Mouse (Mus musculus): Measurements from ENCODE around the gene Arv1.

The Arv1 gene

DNA sequence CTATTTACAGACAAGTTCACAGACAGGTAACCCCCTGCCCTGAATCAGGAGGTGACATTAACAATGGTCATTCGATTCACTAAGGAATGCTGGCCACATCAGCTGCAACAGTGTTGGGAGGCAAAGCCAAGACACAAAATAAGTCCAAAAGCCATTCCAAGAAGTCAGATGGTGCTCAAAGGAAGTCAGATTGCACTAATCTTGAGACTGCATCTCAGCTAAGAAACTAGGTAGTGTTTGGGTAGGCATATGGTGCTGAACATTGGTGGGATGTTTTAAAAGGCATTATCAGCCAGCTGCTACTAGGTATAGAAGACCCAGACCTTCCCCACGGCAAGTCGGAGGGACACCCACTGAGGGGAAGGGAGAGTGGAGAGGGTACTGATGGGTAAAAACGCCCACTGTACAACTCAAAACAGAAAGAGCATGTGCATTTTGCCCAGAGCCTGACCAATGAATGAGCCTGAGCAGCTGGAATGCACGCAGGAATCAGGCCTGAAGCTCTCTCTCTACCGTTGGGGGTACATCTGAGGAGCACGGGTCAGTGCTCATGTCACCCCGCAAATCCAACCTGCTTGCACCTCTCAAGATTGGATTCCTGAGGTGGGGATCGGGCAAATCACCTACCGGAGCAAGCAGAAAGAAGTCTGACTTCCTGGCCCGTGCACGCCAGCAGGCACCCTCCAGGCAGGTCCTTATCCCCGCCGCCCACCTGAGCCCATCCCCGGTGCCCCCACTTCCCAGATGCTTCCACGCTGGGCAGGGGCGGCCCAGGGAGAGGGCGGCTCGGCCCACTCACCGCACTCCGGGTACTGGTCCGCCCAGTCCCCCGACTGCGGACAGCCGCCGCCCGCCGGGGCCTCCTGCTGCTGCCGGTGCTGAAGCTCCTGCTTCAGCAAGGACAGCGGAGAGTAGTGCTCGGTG lies 739 bp upstream of the Arv1 start:
- DNase-seq (ENCODE audit: extremely low spot score, low read depth, low spot score), result no peak

DNA sequence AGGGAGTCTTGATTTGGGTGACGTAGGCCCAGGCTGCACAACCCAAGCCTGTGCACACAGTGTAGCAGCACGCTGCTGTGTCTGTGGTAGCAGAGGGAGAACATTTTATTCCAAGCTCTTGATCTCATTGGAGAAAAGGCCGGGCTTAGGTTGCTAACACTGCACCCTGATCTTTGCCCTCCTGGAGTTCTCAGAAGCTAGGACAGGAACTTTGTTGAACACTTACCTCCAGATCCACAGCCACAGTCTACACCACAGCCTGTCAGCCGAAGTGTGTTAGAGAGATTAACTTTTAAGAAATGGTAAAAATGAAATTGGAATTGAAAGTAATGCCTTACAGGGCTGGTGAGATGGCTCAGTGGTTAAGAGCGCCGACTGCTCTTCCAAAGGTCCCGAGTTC lies 2.4 kb downstream of the Arv1 start:
- DNase-seq (ENCODE audit: extremely low spot score, low read depth, low spot score), result no peak

DNA sequence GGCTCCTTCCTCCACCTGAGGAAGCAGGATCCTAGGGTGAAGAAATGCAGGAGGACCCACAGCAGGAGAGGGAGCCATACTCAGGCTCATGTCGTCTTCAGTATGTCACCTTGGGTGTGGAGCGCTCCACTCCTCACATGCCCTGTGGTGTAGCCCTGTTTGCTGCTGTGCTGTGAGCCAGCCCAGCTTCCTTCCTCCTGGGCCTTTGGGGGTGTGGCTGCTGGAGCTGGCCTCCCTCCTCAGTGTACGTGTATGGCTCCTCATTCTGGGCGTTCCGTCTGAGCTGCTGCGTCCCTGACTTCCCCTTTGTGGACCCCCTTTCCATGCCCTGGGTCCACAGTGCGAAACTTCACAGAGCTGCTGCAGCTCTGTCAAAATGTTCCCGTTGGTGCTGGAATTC lies 10.9 kb downstream of the Arv1 start:
- DNase-seq (ENCODE audit: extremely low spot score, low read depth, low spot score), result no peak

DNA sequence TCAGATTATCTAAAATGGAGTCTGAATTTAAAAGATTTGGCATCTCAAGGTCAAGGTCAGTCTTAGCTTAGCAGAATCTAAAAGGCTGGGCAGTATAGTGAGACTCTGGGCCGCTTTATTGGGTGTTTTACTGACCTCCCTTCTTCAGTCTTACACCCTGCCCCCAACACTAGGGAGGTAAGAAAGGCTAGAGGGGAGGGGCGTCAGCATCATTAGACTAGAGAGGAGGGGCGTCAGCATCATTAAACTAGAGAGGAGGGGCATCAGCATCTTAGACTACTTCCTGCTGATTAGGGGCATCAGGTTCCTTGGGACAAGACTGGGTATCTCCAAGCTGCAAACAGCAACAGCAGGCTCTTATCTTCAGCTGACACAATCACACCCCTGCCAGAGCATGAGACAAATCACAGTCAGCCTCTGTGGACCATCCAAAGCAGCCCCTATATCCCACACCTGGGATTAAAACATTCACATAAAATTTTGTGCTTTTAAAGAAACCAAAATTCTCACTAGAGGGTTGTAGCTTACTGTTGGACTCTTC lies 13.5 kb downstream of the Arv1 start:
- no peak for DNase-seq (ENCODE audit: extremely low spot score, low read depth, low spot score)

DNA sequence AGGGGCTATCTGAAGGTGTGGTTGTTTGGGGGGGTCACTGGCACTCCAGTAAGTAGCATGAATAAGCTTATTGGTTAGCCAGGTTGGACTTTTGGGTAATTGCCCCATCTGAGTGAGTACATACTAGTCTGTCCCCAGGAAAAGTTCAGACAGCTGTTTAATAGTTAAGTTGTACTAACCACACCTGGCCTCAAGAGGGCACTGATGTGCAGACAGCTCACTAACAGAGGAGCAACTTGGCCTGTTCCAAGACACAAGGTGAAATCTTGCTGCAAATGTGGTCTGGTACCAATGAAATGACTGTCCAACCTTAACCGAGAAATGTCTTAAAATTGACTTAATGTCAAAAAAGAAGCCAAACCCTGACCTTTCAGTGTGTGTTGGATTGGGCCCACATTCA lies 17.3 kb downstream of the Arv1 start:
- no peak for DNase-seq (ENCODE audit: extremely low spot score, low read depth, low spot score)

DNA sequence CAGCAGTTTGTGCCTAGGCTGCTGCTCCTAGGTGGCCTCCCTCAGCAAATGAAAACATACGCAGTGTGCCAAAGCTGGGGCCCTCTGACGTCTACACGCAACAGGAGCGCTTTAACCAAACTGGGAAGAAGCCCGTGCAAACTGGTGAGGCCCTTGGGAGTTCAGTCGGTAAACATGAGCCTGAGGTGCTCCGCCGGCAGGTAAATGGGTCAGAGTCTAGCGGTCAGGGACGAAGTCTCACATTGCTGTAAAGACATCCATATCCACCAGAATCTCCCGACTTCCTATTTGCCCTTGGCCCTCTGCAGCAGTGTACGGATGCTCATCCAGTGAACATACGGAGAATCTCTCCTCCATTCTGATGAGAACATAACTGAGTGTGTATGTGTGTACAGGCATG lies 24.7 kb downstream of the Arv1 start:
- no peak for DNase-seq (ENCODE audit: extremely low spot score, low read depth, low spot score)

DNA sequence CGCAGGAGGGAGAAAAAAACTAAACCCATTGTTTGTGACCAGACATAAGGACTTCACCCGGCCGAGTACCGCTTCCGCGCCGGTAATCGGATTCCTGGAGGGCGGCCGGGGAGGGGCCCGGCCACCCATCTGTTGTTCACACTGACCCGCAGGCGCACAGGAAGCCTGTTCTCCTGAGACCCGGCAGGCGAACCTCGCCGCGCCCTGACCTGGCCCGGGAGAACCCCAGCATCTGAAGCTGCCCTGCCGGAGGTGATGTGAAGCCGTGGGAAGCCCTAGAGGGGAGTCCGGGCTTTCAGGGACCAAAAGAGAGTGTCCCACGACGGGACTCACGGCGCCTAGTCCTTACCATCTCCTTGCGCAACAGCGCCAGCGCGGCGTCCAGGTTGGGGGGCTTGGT lies 29.3 kb downstream of the Arv1 start:
- no peak for DNase-seq (ENCODE audit: extremely low spot score, low read depth, low spot score)

DNA sequence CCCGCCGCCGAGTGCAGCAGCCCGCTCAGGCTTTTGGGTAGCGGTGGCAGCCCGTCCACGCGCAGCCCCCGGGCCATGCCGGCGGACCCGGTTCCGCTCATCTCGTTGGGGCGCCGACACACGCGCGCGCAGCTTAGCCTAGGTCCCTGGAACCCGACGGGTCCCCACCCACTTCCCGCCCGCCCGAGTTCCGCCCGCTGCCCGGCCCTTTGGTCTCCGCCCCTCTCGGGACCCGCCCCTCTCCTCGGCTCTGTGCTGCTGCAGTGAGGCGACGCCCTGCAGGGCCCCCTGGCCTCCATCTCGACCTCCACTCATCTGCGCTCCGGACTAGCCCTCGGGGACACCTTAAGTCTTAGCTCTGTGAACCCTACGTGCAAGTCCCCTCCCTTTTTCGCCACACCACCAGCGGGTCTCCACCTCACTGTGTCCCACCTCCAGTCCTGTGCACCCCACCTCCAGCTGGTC lies 29.8 kb downstream of the Arv1 start, which contains the start of gene Fam89a:
TSS of gene Fam89a (minus strand) at position 124 of the 465 bp plus-strand sequence.
- DNase-seq (ENCODE audit: extremely low spot score, low read depth, low spot score), result no peak

DNA sequence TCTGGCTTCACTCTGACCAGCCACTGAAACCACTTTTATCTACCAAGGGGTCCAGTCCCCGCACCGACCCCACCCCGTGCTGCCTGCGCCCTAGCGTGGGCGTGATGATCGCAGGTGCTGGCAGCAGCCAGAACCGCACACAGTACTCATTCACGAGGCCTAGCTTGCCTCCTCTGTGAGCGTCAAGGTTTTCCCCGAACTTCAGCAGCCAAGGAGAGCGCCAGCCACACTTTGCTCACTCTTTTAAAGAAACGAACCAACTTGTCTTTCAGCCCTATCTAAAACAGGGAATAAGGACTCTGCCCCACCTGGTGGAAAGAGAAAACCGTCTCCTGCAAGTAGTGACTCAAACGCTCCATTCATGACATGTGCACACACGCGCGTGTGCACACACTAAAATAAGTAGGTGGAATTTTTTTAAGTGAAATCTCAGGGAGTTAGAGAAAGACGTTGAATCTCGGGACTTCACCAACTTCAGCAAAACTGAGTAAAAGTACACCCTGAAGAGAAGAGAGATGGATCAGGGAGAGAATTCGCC lies 30.5 kb downstream of the Arv1 start:
- no peak for DNase-seq (ENCODE audit: extremely low spot score, low read depth, low spot score)

DNA sequence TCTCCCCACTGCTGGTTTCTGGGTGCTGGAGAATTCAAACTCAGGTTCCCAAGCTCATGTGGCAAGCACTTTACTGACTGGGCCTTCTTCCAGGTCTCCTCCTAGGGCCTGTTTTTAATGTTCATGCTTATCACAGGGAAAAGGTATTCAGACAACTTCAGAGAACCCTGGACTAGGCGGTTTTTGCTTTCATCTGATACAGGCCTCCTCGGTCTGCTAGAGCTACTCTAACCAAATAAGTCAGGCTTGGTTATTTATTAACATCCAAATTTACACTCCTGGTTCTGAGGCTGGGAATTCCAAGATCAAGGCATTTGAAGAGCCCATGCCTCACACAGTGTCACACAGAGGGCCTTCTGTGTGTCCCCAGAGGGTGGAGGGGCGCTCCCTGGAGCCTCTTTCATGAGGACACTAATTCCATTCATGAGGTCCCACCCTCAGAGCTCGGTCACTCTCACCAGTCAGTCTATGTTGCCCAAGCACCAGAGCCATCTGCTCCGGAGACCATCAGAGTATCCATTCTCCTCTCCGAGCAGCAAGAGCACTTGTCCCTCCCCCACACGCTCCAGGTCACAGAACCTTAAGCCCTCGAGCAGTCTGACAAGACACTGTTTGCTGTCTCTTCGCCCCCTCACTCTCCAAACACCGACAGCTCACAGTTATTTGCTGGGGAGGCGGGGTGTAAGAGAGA lies 32.3 kb downstream of the Arv1 start:
- DNase-seq (ENCODE audit: extremely low spot score, low read depth, low spot score), result no peak

DNA sequence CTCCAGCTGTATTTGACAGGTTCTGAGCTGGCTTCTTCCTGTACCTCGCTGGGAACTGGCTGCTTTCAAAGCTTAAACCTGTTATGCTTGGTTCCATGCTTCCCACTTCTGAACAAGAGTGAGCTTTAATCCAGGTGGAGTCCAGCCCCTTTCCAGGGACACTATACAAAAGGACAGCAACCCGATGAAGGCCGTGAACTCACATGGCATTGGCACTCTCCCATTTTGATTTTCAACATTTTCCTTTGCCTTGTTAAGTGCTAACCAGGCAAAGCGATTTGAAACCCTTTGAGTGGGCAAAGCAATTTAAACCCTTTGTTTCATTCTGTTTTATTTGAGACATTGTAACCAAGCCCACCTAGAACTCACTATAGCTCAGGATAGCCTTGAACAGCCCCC lies 32.9 kb downstream of the Arv1 start:
- no peak for DNase-seq (ENCODE audit: extremely low spot score, low read depth, low spot score)

DNA sequence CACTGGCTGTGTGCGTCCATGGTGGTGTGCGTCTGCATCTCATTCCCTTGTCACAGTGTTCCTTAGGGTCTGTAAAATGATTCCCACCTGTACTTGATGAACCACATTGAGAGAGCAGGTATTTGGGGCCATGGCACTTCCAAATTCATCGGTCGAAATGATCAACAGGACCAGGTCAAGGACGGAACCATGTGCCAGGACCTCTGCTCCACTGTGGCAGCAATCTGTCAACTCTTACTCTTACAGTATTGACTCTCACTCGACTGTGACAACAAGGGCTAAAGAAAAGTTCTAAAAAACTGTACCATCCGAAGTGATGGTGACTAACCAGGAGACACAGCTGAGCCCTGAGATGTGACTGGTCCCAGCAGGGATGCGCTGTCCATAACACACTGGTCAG lies 33.5 kb downstream of the Arv1 start:
- no peak for DNase-seq (ENCODE audit: extremely low spot score, low read depth, low spot score)

DNA sequence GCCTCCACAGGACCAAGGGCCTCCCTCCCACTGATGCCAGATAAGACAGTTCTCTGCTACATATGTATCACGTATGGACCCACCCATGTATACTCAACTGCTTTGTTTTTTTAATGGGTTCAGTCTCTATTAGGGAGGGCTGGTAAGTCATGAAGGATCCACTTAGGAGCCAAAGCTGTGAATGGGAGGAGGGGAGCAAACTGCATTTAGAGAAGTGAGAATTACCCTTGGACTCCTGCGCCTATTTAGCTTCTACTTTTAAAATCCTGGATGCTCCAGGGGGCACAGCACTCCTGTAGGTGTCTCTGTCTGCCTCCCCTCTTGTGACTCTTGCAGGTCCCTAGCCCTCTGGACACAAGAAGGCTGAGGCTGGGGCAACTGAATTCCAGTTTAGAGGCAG lies 34.2 kb downstream of the Arv1 start:
- DNase-seq (ENCODE audit: extremely low spot score, low read depth, low spot score), result no peak

DNA sequence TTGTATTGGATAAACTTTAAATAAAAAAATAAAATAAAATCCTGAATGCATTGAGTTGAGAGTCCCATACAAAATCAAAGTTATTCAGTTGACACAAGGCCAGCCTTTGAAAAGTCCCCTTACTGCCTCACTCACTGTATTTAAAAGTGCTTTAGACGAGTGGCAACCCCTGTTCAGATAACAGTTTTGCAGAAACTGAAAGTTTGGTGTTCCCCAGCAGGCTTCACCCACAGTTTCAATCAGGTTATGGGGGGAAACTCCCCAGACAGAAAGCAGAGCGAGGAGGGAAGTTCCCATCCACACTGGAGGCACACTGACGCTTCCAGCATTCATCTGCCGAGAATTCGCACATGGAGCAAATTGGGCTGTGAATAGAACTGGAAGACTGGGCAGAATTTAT lies 34.7 kb downstream of the Arv1 start:
- no peak for DNase-seq (ENCODE audit: extremely low spot score, low read depth, low spot score)

DNA sequence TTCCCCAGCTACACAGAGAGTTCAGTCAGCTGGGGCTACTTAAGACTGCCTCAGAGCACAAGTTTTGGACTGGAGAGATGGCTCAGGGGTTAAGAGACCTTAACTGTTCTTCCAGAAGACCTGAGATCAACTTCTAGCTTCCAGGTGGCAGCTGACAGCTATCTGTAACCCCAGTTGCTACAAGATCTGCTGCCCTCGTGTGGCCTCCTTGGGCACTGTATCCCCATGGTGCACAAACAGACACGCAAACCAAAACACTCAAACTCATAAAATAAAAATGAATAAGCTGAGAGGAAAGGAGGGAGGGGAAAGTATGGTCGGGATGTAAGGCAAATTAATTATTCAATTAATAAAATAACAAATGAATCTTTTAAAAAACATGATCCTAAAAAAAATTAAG lies 36.6 kb downstream of the Arv1 start:
- no peak for DNase-seq (ENCODE audit: extremely low spot score, low read depth, low spot score)

DNA sequence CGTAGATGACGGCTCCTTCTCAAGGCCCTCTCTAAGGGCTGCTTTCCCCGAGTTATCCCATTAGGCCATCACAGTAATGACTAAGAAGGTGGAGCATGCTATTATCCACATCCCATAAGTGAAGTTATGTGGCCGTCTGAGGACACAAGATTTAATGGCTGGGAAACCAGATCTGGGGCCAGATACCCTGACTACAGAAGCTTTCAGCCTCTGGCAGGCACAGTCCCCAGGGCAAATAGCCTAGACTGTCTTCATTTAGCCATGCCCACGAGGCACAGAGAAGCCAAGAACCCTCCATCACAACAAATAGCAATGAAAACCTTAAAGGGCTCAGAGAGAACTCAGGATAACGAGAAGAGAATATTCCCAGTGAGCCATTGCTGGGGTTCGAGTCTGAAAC lies 41.1 kb downstream of the Arv1 start:
- no peak for DNase-seq (ENCODE audit: extremely low spot score, low read depth, low spot score)

DNA sequence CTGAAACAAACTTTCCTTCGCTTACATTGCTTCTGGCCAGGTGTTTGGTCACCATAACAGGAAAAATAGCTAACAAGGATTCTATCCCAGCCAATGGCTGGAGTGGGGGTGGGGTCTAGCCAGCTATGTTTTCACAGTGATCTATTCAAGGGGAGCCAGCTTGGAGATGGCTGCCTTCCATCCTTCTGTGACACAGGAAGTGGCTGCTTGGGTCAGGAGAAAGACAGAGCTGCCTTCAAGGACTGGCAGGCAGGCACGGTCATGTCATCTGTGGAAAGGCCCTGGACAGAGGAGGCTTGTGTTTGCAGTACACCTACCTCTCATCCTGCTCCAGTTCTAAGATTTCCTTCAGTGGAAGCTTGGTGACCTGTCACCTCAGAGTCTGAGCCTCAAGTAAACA lies 50.5 kb downstream of the Arv1 start:
- no peak for DNase-seq (ENCODE audit: extremely low spot score, low read depth, low spot score)

DNA sequence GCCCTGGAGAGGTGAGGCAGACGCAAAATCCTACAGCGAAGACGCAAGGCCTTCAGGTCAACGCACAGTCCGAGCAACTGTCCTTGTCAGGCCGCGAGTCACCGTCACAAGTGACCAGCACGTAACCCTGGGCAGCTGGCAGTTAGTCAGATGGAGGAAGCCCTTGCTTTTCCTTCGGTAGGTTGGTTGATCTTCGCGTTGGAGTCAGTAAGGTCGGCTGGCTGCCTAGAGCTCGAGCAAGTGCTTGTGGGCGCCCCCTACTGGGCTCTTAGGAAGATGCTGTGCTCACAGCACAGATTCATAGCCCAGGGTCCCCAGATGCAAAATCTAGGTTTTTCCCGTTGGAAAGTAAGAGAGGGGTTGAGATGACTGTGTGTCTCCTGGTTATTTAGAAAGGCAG lies 53.8 kb downstream of the Arv1 start:
- peak; percentile 35 for DNase-seq (ENCODE audit: extremely low spot score, low read depth, low spot score)

DNA sequence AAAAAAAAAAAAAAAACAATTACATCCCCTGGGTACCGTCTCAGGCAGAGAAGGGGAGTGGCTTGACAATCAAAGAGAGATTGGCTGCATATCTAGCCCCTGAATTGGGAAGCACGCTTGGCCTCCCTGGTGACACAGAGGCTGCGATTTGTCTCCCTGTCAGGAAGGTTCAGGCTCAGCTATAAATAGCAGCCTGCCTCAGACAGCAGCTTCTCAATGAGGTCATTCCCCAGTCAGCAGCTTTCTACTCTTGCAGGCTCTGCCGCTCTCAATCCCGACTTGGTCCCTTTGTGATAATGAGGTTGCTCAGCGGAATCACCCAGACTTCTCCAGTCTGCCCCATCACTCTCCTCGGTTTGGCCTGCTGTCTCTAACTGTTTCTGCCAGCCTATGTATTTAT lies 58.3 kb downstream of the Arv1 start:
- no peak for DNase-seq (ENCODE audit: extremely low spot score, low read depth, low spot score)

DNA sequence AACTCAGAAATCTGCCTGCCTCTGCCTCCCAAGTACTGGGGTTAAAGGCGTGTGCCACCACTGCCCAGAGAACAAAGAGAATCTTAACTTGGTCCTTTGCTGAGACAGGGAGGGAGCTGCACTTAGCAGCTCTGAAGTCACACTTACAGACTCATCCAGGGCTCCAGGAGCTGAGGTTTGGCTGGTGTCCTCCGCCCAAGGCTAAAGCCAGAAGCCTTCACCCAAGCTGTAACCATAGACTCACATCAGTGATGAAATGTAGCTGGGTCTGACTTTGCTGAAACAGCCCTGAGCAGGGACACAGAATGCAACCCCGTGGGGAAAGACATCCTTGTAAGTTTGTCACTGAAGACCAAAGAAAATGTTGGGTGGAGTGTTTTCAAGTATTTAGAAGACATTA lies 60.5 kb downstream of the Arv1 start:
- DNase-seq (ENCODE audit: extremely low spot score, low read depth, low spot score), result no peak

DNA sequence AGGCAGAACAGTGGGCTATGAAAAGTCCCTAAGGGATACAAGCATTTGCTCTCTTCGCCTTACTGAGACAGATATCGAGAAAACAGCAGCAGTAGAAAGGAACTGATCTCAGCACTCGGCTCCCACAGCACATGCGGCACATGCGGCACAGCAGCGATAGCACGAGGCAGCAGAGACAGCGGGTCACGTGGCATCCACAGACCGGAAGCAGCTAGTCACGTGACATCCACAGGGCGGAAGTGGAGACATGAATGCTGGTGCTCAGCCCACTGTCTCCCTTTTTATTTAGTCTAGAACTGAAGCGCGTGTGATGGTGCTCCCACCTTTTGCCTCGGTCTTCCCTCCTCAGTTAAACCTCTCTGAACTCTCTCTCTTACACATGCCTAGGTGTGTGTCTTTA lies 61.3 kb downstream of the Arv1 start:
- DNase-seq (ENCODE audit: extremely low spot score, low read depth, low spot score), result no peak

All from hindlimb bud, embryonic 11.5 days (tissue).